ENCODE assay signal across 8 mouse cellular contexts in genomic region chr3:89953420-89953819, GRCm38 (mm10). TPM values are rescaled to one million over a fixed set of nuclear protein-coding genes. Genes with fewer than 3 reads are reported as not detected.
A peak's percentile ranks its signal among the peaks of the same experiment; 100 is the strongest.
DNase-seq lines count a peak whose midpoint lies in the region; ATAC-seq and TF ChIP-seq lines count a peak whose summit lies in the region.

No protein-coding gene starts in this region.

- no peak for TF ChIP-seq POLR2A in lung, adult 2 months (IDR thresholded peaks at IDR 0.05; ENCODE audit: borderline replicate concordance, extremely low read depth, low read depth, low read length)

- H3K27me3 ChIP-seq in Patski = no peaks in the 10 kb centered on the region

- peak; percentile 88 to 89 for DNase-seq in B cell, adult 2 months
- DNase-seq in Patski (ENCODE audit: low read depth, low spot score) = no peak
- DNase-seq in gastrocnemius, postnatal 25 days = peak; percentile 45
- DNase-seq in kidney, postnatal 10 days = peak; percentile 88
- peak; percentile 68 for DNase-seq in lung, adult 2 months
- DNase-seq in retina, embryonic 14.5 days (ENCODE audit: low spot score) = peak; percentile 89
- peak; percentile 90 for DNase-seq in thymus, postnatal 4 days

- in situ Hi-C loops in Patski (cut with MboI; ENCODE audit: low pct_unique_long_range_greater_than_20kb) = loop anchor here (5.0 kb wide), 1 partner anchor 119 kb away; the partner anchor contains the start of gene Tpm3

- WGBS in lung, adult 2 months = under 1% methylated on average over 4 of the region's 4 CpGs

- POLR2A ChIA-PET in Patski (lab: Charles Lee) = interaction anchor here (0.7 to 1.3 kb wide), 3 partner anchors 10 to 48 kb away, joined by 3 to 4 read pairs (median 3); no protein-coding TSS in a partner anchor

- no peaks in the 10 kb centered on the region for H3K4me1 ChIP-seq in lung, adult 2 months (ENCODE audit: control insufficient read depth, insufficient read depth, low read length)

- CTCF ChIA-PET in Patski (lab: Charles Lee) = interaction anchor here (0.6 to 2.8 kb wide), 33 partner anchors 8 to 168 kb away, joined by 3 to 44 read pairs (median 5); partner anchors contain the start of gene Hax1

- no peak for TF ChIP-seq CTCF in Patski (IDR thresholded peaks at IDR 0.05)
- TF ChIP-seq CTCF in lung, adult 2 months (IDR thresholded peaks at IDR 0.05; ENCODE audit: insufficient read depth, low read length) = peak; percentile 94

- no peak overlapping the region for H3K4me3 ChIP-seq in lung, adult 2 months (replicated peaks; ENCODE audit: extremely low read depth, low read depth, low read length)

- ATAC-seq in Patski = peak; percentile 63
- ATAC-seq in common myeloid progenitor, adult 5-6 weeks (replicated peaks; ENCODE audit: low read depth, poor library complexity, severe bottlenecking) = peak; percentile 88

RNA-seq across cellular contexts. Expression of gene Atp8b2, which starts 9.9 kb away (rescaled TPM):
- polyA plus RNA-seq in Patski (2021) = 52.0 TPM
- 14.8 and 16.5 TPM in 2 replicates for total RNA-seq in common myeloid progenitor, adult 5-6 weeks (2017)
- total RNA-seq in gastrocnemius, postnatal 25 days (2021) = 10 to 100 TPM; 14.1 to 15.1 TPM
- polyA plus RNA-seq in lung, adult 2 months (2012; rRNA removed) = 31.9 and 52.7 TPM in 2 replicates

RNA-seq across cellular contexts. Expression of gene Il6ra, which starts 40.4 kb away (rescaled TPM):
- polyA plus RNA-seq in Patski (2021) = 2.6 TPM
- total RNA-seq in common myeloid progenitor, adult 5-6 weeks (2017) = 10.4 and 11.6 TPM in 2 replicates
- total RNA-seq in gastrocnemius, postnatal 25 days (2021) = 1 to 10 TPM; 3.1 to 4.2 TPM
- polyA plus RNA-seq in lung, adult 2 months (2012; rRNA removed) = 19.8 and 22.6 TPM in 2 replicates

RNA-seq across cellular contexts. Expression of gene Hax1, which starts 45.2 kb away (rescaled TPM):
- 205 TPM for polyA plus RNA-seq in Patski (2021)
- total RNA-seq in common myeloid progenitor, adult 5-6 weeks (2017) = 73.2 and 87.5 TPM in 2 replicates
- total RNA-seq in gastrocnemius, postnatal 25 days (2021) = 10 to 100 TPM; 44.7 to 54.8 TPM
- polyA plus RNA-seq in lung, adult 2 months (2012; rRNA removed) = 30.3 and 42.8 TPM in 2 replicates
